ENCODE assay signal across 11 mouse cellular contexts in genomic region chrX:155098024-155098423, GRCm38 (mm10). TPM values are rescaled to one million over a fixed set of nuclear protein-coding genes. Genes with fewer than 3 reads are reported as not detected.
DNase-seq lines count a peak whose midpoint lies in the region; ATAC-seq and TF ChIP-seq lines count a peak whose summit lies in the region.
"Had no signal": no experiment of that assay in that cellular context is flagged by ENCODE, and none has a peak within 500 bp of the region (broad histone marks: within the 10 kb centered on the region; RNA-seq: fewer than 3 reads in every experiment).

No protein-coding gene starts in this region.

- no peak for TF ChIP-seq POLR2A in brain, embryonic 14.5 days (IDR thresholded peaks at IDR 0.05; ENCODE audit: borderline replicate concordance, extremely low read depth, insufficient read depth, insufficient read length, poor library complexity, severe bottlenecking)

- H3K4me3 ChIP-seq in lung, embryonic 14.5 days (ENCODE audit: low read depth, low read length), result no peak overlapping the region
- H3K4me3 ChIP-seq: heart, embryonic 13.5 days had no signal

- no peaks in the 10 kb centered on the region for H3K27me3 ChIP-seq in lung, embryonic 14.5 days (ENCODE audit: insufficient read depth, low read length)
- H3K27me3 ChIP-seq: heart, embryonic 13.5 days had no signal

- peak; percentile 0 to 43 for DNase-seq in frontal cortex, adult 2 months (ENCODE audit: extremely low spot score in 1 of 2, low spot score in 1 of 2)
- no peak for DNase-seq in frontal cortex, postnatal 14 days (ENCODE audit: low spot score in 2 of 2)
- peak; percentile 43 for DNase-seq in lung, embryonic 14.5 days
- DNase-seq in lung, adult 18-20 months, result no peak
- peak; percentile 11 for DNase-seq in brain, embryonic 14.5 days (ENCODE audit: low read depth)
- no peak for DNase-seq in testis, postnatal 14 days (ENCODE audit: low spot score)
- no peak for DNase-seq in gastrocnemius, adult 8-10 months (ENCODE audit: low spot score in 2 of 2)

- no peaks in the 10 kb centered on the region for H3K4me1 ChIP-seq in lung, embryonic 14.5 days (ENCODE audit: insufficient read depth)
- H3K4me1 ChIP-seq: heart, embryonic 13.5 days had no signal

- H3K27ac ChIP-seq in lung, embryonic 14.5 days (ENCODE audit: low read depth), result no peak overlapping the region
- H3K27ac ChIP-seq: heart, embryonic 13.5 days; macrophage had no signal

- no peak for ATAC-seq in lung, embryonic 14.5 days (ENCODE audit: insufficient read depth)
- ATAC-seq in megakaryocyte, adult 5-6 weeks (ENCODE audit: poor library complexity, severe bottlenecking), result 0 out of 2 replicates have a peak, but pooled peaks have one; percentile 12

- peak; percentile 45; the same call in 1 of the 2 replicates for TF ChIP-seq CTCF in lung, embryonic 14.5 days (IDR thresholded peaks at IDR 0.05; ENCODE audit: low read depth)
- TF ChIP-seq CTCF in brain, embryonic 14.5 days (IDR thresholded peaks at IDR 0.05; ENCODE audit: borderline replicate concordance, extremely low read depth, insufficient read depth, insufficient read length), result peak; percentile 14; the same call in 1 of the 2 replicates

- H3K36me3 ChIP-seq in lung, embryonic 14.5 days (ENCODE audit: insufficient read depth), result no peaks in the 10 kb centered on the region
- H3K36me3 ChIP-seq: heart, embryonic 13.5 days had no signal

- H3K9ac ChIP-seq in lung, embryonic 14.5 days, result no peak overlapping the region
- H3K9ac ChIP-seq: heart, embryonic 13.5 days had no signal

- no peaks in the 10 kb centered on the region for H3K9me3 ChIP-seq in lung, embryonic 14.5 days (ENCODE audit: low read depth, low read length)
- H3K9me3 ChIP-seq: heart, embryonic 13.5 days had no signal

- no peak overlapping the region for H3K4me2 ChIP-seq in lung, embryonic 14.5 days
- H3K4me2 ChIP-seq: heart, embryonic 13.5 days had no signal

RNA-seq across cellular contexts. Expression of gene Magea2, which starts 4.6 kb away (rescaled TPM):
- not detected in 2 replicates for polyA plus RNA-seq in frontal cortex, adult 2 months (2012; rRNA removed)
- polyA plus RNA-seq in lung, embryonic 14.5 days (2014; fragmentation: Nextera tagmentation; extraction: Ambion mirVana), result not detected in 2 replicates
- polyA plus RNA-seq in brain, embryonic 14.5 days (2012; rRNA removed), result not detected in 2 replicates
- total RNA-seq in megakaryocyte, adult 5-6 weeks (2015), result not detected in 2 replicates
- not detected in 2 replicates for total RNA-seq in megakaryocyte, adult 5-6 weeks (2017)
- not detected for total RNA-seq in gastrocnemius, adult 8-10 months (2022)
- polyA plus RNA-seq: heart, embryonic 13.5 days; macrophage had no signal

RNA-seq across cellular contexts. Expression of gene Magea1, which starts 8.4 kb away (rescaled TPM):
- polyA plus RNA-seq in frontal cortex, adult 2 months (2012; rRNA removed), result not detected in 2 replicates
- not detected in 2 replicates for polyA plus RNA-seq in lung, embryonic 14.5 days (2014; fragmentation: Nextera tagmentation; extraction: Ambion mirVana)
- polyA plus RNA-seq in brain, embryonic 14.5 days (2012; rRNA removed), result not detected in 2 replicates
- total RNA-seq in megakaryocyte, adult 5-6 weeks (2015), result not detected in 2 replicates
- not detected in 2 replicates for total RNA-seq in megakaryocyte, adult 5-6 weeks (2017)
- not detected for total RNA-seq in gastrocnemius, adult 8-10 months (2022)
- polyA plus RNA-seq: heart, embryonic 13.5 days; macrophage; testis, adult 2 months had no signal

RNA-seq across cellular contexts. Expression of gene Cldn34b2, which starts 30.2 kb away (rescaled TPM):
- not detected in 2 replicates for polyA plus RNA-seq in frontal cortex, adult 2 months (2012; rRNA removed)
- not detected in 2 replicates for polyA plus RNA-seq in lung, embryonic 14.5 days (2014; fragmentation: Nextera tagmentation; extraction: Ambion mirVana)
- polyA plus RNA-seq in brain, embryonic 14.5 days (2012; rRNA removed), result not detected in 2 replicates
- total RNA-seq in megakaryocyte, adult 5-6 weeks (2015), result not detected in 2 replicates
- total RNA-seq in megakaryocyte, adult 5-6 weeks (2017), result not detected in 2 replicates
- not detected for total RNA-seq in gastrocnemius, adult 8-10 months (2022)
- polyA plus RNA-seq: heart, embryonic 13.5 days had no signal

RNA-seq across cellular contexts. Expression of gene Magea5, which starts 35.1 kb away (rescaled TPM):
- not detected in 2 replicates for polyA plus RNA-seq in frontal cortex, adult 2 months (2012; rRNA removed)
- polyA plus RNA-seq in lung, embryonic 14.5 days (2014; fragmentation: Nextera tagmentation; extraction: Ambion mirVana), result not detected in 2 replicates
- not detected in 2 replicates for polyA plus RNA-seq in brain, embryonic 14.5 days (2012; rRNA removed)
- not detected in 2 replicates for total RNA-seq in megakaryocyte, adult 5-6 weeks (2015)
- not detected in 2 replicates for total RNA-seq in megakaryocyte, adult 5-6 weeks (2017)
- total RNA-seq in gastrocnemius, adult 8-10 months (2022), result not detected
- polyA plus RNA-seq: heart, embryonic 13.5 days; macrophage had no signal

Comparison
In these comparisons a context has a peak if more than half of its experiments do, and no peak if none do; other contexts are left out.
1. DNase-seq: peak in frontal cortex, adult 2 months (2 of 2), lung, embryonic 14.5 days (single experiment) and brain, embryonic 14.5 days (single experiment); none in frontal cortex, postnatal 14 days (0 of 2), lung, adult 18-20 months (0 of 2), testis, postnatal 14 days (single experiment) and gastrocnemius, adult 8-10 months (0 of 2).